Mouse (Mus musculus) heart, postnatal 10 days (tissue): ENCODE data around the gene Kank2. TPM values are rescaled to one million over a fixed set of nuclear protein-coding genes. Genes with fewer than 3 reads are reported as not detected.
"Not testable (repeated sequence)": the region's sequence is repeated elsewhere in the genome, so short reads cannot be mapped to it uniquely, and the experiment has no call there.

Experiments used
- DNase-seq, 2 experiments: peaks; one replicate each; pipeline ENCODE4 v3.0.0; 2021
- intact Hi-C: fragments of 180-260 bp; cut with DNase I; formaldehyde crosslinking; loops from one replicate; pipeline ENCODE4 v1.15.1; 2025
- total RNA-seq, 2 experiments: library from RNA; stranded (reverse); gene quantifications; 2 replicates each; pipeline ENCODE4 v1.2.3; 2021

Gene Kank2
- total RNA-seq, 2 experiments from 2014 or later = 49.5 to 51.9 TPM

DNA sequence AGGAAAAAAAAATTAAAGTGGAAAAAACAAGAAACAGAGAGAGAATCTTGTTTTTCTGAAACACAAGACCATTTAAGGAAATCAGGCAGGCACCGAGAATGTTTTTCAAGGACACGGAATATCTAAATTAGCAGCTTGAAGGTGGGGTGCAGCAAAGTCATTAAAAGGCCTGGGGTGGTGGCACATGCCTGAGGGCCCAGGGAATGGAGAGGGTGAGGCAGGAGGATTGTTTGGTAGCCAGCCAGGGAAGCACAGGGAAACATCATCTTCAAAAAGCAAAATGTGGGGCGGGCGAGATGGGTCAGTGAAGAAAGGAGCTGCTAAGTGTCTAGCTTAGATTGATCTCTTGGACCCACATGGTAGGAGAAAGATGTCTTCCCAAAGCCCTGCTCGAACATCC lies 10.9 kb downstream of the Kank2 start:
- intact Hi-C loops = loop anchor here (2.0 to 5.0 kb wide), 2 partner anchors 17 to 85 kb away; no protein-coding TSS in a partner anchor
- no peak for DNase-seq

DNA sequence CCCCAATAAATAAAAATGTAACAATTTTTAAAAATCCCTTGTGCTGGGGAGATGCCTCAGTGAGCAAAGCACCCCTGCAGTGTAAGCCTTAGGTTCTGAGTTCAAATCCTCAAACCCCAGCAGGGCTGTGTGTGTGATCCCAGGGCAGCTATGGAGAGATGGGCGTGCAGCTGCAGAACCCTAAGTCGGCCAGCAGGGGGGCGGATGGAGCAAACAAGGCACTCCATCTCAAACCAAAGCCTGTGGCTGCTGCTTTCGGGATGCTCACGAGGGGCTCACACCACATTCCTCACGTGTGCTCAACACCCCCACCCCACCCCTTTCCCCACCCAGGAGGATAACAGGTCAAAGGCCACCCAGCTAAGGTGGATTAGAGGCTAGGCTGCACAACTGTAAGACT lies 11.6 kb downstream of the Kank2 start:
- DNase-seq = peak; percentile 70 to 79
- intact Hi-C loops = loop anchor here (2.0 to 5.0 kb wide), 2 partner anchors 18 to 85 kb away; no protein-coding TSS in a partner anchor

DNA sequence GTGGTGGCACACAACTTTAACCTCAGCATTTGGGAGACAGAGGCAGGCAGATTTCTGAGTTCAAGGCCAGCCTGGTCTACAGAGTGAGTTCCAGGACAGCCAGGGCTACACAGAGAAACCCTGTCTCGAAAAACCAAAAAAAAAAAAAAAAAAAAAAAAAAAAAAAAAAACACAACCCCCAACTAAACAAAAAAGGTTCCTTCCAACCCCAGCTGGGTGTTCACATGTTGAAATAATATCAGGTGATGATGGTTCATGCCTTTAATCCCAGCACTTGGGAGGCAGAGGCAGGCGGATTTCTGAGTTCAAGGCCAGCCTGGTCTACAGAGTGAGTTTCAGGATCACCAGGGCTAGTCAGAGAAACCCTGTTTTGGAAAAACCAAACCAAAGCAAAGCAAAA lies 12.2 kb downstream of the Kank2 start:
- not testable (repeated sequence) for DNase-seq
- intact Hi-C loops = loop anchor here (2.0 to 5.0 kb wide), 2 partner anchors 18 to 86 kb away; no protein-coding TSS in a partner anchor

DNA sequence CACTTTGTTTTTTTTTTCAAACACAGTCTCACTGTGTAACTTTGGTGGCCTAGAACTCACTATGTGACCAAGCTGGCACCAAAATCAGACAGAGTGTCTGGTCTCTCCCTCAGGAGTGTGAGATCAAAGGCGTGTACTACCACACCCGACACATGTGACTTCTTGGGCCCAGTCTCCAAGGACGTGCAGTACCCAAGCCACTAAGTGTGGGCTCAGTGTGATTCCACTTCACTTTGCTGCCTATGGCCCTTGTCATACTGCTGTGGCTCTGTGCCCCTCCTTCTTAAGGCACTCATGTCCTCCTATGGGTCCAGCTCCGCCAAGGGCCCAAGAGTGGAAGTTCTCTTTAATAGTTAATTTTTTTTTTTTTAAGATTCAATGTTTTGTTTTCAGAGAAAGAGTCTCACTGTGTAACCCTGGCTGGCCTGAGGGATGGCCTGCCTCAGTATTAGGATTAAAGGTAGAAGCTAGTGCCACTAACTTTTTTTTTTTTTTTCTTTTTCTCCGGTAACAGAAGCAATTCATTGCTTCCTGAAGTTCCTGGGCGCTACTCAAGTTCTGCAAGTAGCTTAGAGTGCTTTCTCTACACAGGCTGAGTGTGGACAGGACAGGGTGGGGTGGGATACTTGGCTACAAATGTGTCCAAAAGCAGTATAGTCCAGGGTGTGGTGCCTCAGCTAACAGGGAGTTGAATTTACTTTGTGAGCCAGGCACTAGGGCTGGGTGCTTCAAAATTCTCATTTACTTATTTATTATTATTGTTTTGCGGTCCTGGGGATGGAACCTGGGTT lies 13.8 kb downstream of the Kank2 start:
- intact Hi-C loops = loop anchor here (5.0 kb wide), 1 partner anchor 88 kb away; no protein-coding TSS in a partner anchor
- no peak for DNase-seq

DNA sequence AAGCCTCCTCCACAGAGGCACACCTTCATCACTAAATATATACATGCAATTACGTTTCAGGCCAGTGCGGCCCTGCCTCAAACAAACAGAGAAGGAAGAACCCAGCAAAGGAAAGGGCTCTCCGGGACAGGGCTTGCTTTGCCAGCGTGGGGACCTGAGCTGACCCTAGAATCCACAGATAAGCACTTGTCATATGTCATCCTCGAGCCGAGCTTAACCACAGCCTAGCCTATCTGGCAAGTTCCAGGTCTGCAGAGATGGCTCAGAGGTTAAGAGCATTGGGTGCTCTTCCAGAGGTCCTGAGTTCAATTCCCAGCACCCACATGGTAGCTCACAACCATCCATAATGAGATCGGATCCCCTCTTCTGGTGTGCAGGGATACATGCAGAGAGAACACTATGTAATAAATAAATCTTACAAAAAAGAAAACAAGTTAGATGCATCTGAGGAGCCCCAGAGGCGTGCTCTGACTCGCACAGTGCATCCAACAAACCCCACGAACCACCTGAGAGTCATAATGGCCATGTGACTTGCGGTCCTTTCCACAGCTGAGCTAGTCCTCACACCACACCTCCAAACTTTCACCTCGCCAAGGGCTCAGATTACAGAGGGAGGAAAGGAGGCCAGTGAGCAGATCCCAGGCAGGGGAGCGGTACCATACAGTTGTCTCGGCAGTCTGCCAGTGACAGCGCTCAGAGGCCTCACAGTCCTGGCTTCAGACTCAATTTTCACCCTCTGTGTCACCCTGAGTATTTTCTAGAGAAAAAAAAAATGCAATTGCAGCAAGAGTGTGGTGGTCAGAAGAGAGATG lies 16.7 kb downstream of the Kank2 start:
- intact Hi-C loops = no loop called here
- peak; percentile 71 to 72 for DNase-seq

DNA sequence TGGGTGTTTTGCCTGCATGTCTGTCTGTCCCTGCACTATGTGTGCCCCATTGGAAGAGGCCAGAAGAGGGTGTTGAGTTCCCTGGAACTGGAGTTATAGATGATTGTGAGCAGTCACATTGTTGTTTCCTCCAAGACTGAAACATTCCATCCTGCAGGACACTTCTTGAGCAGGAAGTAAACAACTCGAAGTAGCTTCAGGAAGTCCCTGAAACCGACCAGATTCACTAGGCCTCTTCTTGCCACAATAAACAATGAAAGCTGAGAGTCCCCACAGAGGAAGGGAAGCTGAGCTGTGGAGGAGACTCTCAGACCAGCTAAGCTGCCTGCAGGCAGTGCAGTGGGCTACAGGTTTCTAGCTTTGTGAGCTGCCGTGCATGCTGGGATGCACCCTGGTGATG lies 20.8 kb downstream of the Kank2 start:
- intact Hi-C loops = no loop called here
- no peak for DNase-seq

DNA sequence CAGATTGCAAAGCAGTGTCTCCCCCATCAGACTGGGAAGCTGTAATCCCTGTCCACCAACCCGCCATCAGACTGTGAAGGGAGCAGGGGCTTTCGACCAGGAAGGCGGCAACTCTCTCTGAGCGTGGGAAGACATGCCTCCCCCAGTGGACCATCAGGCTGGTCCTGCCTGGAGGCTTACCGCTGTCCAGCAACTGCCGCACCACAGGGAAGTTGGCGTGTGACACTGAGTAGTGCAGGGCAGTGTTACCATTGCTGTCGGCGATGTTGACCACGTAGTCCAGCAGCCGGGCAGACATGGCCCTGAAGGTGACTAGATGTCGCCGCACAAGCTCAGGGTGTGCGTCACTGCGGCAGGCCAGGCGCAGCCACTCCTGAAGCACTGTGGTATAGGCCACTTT lies 24.2 kb downstream of the Kank2 start:
- intact Hi-C loops = no loop called here
- no peak for DNase-seq

DNA sequence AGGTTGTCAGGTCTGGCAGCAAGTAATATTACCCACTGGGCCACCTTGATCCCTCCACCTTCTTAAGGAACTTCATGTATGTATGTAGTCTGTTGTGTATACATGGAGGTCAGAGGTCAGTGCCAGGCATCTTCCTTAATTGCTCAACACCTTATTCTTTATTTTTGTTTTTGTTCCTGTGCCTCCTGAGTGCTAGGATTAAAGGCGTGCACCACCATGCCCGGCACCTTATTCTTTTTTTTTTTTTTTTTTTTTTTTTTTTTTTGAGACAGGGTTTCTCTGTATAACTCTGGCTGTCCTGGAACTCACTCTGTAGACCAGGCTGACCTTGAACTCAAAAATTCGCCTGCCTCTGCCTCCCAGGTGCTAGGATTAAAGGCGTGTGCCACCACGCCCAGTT lies 25.1 kb downstream of the Kank2 start:
- intact Hi-C loops, DNase-seq: not testable (repeated sequence)

DNA sequence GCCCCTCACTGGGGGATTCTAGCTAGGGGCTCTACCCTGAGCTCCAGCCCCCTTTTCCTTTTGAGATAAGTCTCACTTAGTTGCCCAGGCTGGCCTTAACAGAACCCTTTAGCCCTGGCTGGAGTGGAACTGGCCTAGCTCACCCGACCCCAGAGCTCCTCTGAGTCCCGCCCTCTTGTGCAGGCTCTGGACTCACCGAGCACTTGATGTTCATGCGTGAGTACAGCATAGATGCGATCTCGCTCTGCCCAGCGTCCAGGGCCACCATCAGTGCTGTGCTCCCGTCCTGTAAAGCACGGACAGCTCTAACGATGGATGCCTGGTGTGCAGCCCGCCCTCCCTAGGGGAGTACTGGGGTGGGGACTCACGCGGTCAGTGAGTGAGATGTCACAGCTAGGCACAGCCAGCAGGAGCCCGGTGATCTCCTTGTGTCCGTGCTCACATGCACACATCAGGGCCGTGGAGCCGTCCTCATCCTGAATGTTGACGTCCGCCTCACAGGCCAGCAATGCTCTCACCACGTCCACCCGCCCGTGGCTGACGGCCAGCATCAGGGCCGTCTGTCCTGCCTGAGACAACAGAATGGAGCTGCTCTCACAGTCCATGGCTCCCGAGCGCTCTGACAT lies 28.9 kb downstream of the Kank2 start:
- intact Hi-C loops = no loop called here
- peak; percentile 71 to 77 for DNase-seq

DNA sequence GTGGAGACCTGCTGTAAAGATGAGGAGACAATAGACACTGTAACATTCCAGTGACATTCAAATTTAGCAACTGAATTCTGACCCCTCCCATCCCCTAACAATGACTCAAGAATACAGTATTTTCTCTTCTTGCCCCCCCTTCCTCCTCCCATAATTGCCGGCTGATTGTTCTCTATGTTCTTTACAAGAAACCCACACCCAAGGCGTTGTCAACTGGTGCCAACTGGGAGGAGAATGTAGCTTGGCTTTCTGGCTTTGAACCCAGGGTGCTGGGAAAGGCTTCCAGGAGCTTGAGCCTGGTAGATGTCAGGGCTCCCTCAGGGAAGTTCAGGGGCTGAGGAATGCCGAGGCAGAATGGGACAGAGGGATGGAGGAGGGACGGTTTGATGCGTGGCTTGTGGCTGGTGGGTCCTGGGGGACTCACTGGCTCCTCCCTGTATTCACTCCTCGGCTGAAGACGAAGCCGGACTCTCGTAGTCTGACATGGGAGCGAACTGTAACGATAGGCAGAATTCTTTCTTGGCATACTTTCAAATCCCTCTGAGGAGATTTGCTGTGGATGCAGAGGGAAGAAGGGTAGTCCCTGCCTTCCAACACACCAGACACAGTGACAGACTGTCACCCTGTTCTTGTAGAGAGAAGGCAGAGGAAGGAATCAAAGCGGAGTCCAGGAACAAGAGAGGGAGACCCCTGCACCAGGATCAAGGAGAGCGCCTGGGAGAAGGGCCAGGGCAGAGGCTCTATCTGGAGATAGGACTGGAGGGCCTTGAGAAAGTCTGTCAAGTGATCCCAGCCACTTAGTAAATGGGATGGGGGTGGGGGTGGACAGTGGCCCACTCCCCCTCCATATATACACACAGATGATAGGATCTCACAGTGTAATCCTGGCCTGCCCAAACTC lies 29.8 kb downstream of the Kank2 start:
- intact Hi-C loops = no loop called here
- peak; percentile 75 for DNase-seq

DNA sequence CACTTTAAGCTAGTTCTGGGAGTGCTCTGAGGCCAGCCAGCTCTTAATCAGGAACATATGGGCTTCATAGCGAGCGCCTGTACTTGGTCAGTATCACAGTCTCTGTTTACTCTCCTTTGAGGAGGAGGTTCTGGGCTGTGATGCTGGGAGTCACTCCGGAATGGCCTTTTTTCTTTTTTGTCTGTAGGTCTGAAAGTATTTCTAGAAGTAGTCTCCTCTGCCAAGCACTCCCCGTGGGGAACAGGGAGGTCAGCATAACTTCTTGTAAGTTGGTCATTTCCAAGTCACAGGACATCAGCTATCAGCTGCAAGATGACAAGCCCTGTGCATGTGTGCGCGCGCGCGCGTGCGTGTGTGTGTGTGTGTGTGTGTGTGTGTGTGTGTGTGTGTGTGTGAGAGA lies 30.6 kb downstream of the Kank2 start:
- peak; percentile 81 to 84 for DNase-seq
- intact Hi-C loops = no loop called here

DNA sequence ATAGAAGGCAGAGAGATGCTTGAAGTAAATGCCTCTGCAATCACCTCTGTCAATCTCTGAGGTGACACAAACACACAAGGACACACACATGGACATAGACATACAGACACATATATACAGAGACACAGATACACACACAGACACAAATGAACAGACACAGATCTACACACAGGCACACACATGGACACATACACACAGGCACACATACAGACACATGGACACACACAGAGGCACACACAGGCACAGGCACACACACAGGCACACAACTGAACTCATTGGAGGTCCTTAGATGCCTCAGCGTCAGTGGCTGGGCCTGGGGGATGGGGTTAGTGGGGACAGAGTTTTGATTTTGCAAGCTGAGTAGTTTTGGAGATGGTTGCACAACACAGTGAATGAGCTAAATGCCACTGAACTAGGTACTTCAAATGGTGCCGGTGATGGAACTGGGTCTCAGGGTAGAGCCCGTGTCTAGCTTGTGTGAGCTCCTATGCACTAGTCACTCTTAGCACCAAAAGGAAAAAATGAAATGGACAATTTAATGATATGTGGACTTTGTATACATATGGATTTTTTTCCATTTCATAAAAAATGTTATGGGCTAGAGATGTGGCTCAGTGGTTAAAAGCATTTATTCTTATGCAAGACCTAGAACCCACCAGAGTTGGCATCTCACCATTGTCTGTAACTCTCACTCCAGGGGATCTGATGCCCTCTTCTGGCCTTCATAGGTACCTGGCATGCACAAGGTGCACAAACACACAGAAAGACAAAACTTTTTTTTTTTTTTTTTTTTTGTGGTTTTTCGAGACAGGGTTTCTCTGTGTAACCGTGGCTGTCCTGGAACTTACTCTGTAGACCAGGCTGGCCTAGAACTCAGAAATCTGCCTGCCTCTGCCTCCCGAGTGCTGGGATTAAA lies 34.2 kb downstream of the Kank2 start:
- intact Hi-C loops = no loop called here
- no peak for DNase-seq

DNA sequence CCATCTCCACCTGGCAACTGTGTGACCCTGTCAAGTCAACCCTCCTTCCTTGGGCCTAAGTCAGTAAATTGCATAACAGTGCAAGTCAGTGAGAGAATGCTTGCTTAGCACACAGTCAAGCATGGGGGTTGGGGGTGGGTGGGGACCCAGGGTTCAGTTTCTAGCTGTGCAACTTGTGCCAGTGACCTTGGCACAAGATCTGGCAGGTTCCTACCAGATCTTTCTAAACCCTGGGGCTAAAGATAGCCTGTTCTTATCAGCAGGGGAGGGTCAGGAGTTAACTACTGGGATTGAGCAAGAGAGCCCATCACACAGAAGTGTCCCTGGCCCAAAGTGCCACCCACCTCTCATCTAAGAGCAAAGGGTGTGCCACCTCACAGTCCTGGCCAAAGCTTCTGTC lies 36.4 kb downstream of the Kank2 start:
- intact Hi-C loops = no loop called here
- peak in 1 of 2 experiments; percentile 34 for DNase-seq

DNA sequence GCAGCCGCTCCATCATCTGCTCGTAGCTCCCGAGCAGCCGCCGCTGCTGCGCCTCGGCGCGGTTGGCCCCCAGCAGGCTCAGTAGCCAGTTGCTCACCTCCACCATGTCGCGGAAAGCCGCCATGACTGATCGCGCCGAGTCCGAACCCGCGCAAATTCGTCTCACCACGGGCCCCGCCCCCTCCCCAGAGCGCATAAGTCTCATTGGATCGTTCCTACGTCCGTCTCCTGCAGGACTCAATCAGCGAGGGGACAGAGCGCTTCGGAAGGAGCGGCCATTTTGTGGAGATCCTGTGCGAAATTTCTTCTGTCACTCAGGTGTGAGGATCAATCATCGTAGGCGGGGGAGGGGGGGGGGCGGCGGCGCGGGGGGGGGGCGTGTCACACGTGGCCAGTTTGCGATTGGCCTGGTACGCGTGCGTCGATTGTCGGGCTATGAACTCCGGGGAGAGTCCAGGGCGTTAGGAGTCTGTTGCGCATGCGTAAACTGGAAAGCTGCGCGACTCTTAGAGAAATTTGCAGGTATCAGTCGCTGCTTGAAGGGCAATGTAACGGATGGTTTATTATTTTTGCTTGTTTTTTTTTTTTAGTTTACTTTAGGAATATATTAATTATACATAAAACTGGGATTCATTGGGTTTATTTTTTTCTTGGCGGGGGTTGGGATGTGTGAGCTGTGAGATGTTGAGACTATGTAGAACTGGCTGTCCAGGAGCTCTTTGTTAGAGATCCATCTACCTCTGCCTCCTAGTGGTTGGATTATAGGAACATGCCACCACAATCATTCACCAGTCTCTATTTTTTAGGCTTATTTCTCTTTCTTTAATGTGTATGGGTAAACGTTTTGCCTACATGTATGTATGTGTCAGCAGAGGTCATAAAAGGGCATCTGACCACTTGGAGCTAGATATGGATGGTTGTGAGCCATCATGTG lies 38.1 kb downstream of the Kank2 start, which contains the start of gene Spc24:
Spc24 (minus strand) TSS at position 149 of the 934 bp plus-strand sequence.
- intact Hi-C loops = no loop called here

DNA sequence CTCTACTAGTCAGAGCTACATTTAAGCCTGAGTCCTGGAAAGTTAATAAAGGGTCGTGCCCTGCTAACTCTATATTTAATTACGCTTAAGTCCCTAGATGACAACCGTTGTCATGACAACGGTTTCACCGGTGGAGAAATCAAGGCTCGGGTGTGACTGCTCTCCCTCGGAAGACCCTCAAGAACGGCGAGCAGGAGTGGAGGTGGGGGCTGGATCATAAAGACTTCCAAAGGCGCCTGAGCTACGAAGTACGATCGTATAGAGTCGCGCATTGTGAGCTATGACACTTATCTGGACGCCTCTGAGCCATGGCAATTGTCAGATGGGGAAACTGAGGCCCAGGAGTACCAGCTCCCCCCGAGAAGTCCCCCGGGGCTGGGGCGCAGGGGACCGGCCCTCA lies 38.8 kb downstream of the Kank2 start:
- DNase-seq = no peak
- intact Hi-C loops = no loop called here

More for the DNA sequence above, 38.1 kb downstream of the Kank2 start, which contains the start of gene Spc24:
- DNase-seq = peak; percentile 98

DNA sequence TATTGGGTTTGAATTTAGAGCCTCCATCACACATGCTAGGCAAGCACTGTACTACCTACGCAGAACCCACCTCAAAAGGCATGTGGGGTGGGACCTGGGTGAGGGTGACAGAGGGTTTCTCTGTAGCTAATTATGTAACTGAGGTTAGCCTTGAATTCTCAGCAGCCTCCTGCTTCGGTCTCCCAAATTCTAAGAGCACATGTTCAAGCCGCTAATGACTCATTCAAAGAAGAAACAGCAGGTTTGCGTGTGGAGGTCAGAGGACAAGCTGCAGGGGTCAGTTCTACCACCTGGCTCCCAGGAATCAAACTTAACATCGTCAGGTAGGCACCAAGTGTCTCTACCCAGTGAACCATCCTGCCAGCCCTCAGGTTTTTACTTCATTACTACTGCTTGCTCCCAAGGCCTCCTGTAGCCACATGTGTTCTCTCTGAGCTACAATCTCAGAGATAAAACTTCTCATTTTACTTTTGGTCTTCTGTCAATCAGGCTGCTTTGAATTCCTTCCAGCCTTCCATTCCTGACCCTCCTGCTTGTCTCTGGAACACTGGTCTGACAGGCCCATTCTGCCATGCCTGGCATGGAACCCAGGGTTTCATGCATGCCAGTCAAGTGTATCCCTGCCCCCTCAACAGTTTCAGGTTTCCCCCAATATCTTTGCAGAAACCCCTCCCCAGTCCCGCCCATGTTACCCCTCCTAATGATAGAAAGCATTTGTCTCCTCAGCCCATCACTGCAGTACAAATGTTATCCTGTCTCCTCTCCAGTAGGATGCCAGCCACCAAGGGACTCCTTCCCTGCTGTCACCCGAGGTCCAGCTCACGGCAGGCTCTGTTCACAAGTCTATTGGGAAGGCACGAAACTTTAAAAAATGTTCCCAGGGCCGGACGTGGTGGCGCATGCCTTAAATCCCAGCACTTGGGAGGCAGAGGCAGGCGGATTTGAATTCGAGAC lies 39.7 kb downstream of the Kank2 start:
- intact Hi-C loops = no loop called here
- no peak for DNase-seq
